Mouse (Mus musculus) MEL (cell line): Measurements from ENCODE around the gene Aaed1. TPM values are rescaled to one million over a fixed set of nuclear protein-coding genes. Genes with fewer than 3 reads are reported as not detected.

Experiments
- DNase-seq: peaks from one replicate; pipeline ENCODE4 v3.0.0; 2011; ENCODE audit warnings: low read depth, low spot score
- H3K27ac ChIP-seq: 2 replicates; pipeline ENCODE4 v1.5.1; 2012; ENCODE audit warnings: low read depth, mild to moderate bottlenecking, control low read depth, low read length, moderate library complexity; ENCODE audit not compliant: control insufficient read depth
- H3K27me3 ChIP-seq, 2 experiments: fragments of 150-350 bp in 1 of 2; sonication (generic) in 1 of 2; 2 replicates each; pipeline ENCODE4 v1.6.1; 2012; ENCODE audit warnings: low read length in 2 of 2, mild to moderate bottlenecking in 2 of 2, improper control_type of control experiment in 1 of 2, moderate library complexity in 1 of 2; ENCODE audit not compliant: insufficient read depth in 2 of 2, control insufficient read depth in 1 of 2
- H3K36me3 ChIP-seq, 2 experiments: 2 replicates each; pipeline ENCODE4 v1.6.1; 2012 to 2014; ENCODE audit warnings: low read length in 2 of 2, improper control_type of control experiment in 1 of 2, inconsistent platforms in 1 of 2, mild to moderate bottlenecking in 1 of 2; ENCODE audit not compliant: insufficient read depth in 2 of 2, control insufficient read depth in 1 of 2
- H3K4me1 ChIP-seq, 2 experiments: fragments of 150-350 bp in 1 of 2; sonication (generic) in 1 of 2; 2 replicates each; pipeline ENCODE4 v1.6.1; 2012; ENCODE audit warnings: low read length in 2 of 2, improper control_type of control experiment in 1 of 2, mild to moderate bottlenecking in 1 of 2; ENCODE audit not compliant: insufficient read depth in 2 of 2, control insufficient read depth in 1 of 2
- H3K4me3 ChIP-seq, 2 experiments: fragments of 150-350 bp in 1 of 2; sonication (generic) in 1 of 2; 2 replicates each; pipeline ENCODE4 v1.5.1; 2012; ENCODE audit warnings: low read depth in 2 of 2, low read length in 2 of 2, mild to moderate bottlenecking in 2 of 2, moderate library complexity in 2 of 2, control low read depth in 1 of 2, improper control_type of control experiment in 1 of 2; ENCODE audit not compliant: control insufficient read depth in 1 of 2, insufficient read depth in 1 of 2
- H3K79me2 ChIP-seq: 2 replicates; pipeline ENCODE4 v1.6.1; 2012; ENCODE audit warnings: mild to moderate bottlenecking, low read length, moderate library complexity; ENCODE audit not compliant: control insufficient read depth, poor library complexity, insufficient read depth
- H3K9ac ChIP-seq: 2 replicates; pipeline ENCODE4 v1.6.1; 2012; ENCODE audit warnings: low read depth, mild to moderate bottlenecking, control low read depth, low read length, moderate library complexity; ENCODE audit not compliant: control insufficient read depth, poor library complexity, severe bottlenecking
- H3K9me3 ChIP-seq: fragments of 150-350 bp; sonication (generic); replicated peaks from 2 replicates; pipeline ENCODE4 v1.6.1; 2012; ENCODE audit warnings: mild to moderate bottlenecking, low read length, improper control_type of control experiment, moderate library complexity; ENCODE audit not compliant: insufficient read depth
- BHLHE40 ChIP-seq: IDR thresholded peaks from 2 replicates; pipeline ENCODE4 v1.6.1; 2012; ENCODE audit warnings: low read depth, mild to moderate bottlenecking, inconsistent platforms, low read length, improper control_type of control experiment, borderline replicate concordance
- GATA1 ChIP-seq: IDR thresholded peaks from 2 replicates; pipeline ENCODE4 v1.6.1; 2011; ENCODE audit warnings: low read depth, low read length, improper control_type of control experiment
- MAFK ChIP-seq: IDR thresholded peaks from 2 replicates; pipeline ENCODE4 v1.6.1; 2011; ENCODE audit warnings: low read depth, mild to moderate bottlenecking, low read length, improper control_type of control experiment, borderline replicate concordance
- MAX ChIP-seq: IDR thresholded peaks from 2 replicates; pipeline ENCODE4 v1.6.1; 2011; ENCODE audit warnings: low read length, improper control_type of control experiment
- MXI1 ChIP-seq: IDR thresholded peaks from 2 replicates; pipeline ENCODE4 v1.6.1; 2011; ENCODE audit warnings: mild to moderate bottlenecking, low read depth, low read length, improper control_type of control experiment
- MYC ChIP-seq: IDR thresholded peaks from 2 replicates; pipeline ENCODE4 v1.6.1; 2011; ENCODE audit warnings: low read depth, mild to moderate bottlenecking, low read length, improper control_type of control experiment, moderate library complexity
- POLR2AphosphoS2 ChIP-seq: IDR thresholded peaks from 2 replicates; pipeline ENCODE4 v1.6.1; 2011; ENCODE audit warnings: low read length, improper control_type of control experiment
- RCOR1 ChIP-seq: IDR thresholded peaks from 2 replicates; pipeline ENCODE4 v1.6.1; 2012; ENCODE audit warnings: low read depth, mild to moderate bottlenecking, inconsistent platforms, low read length, improper control_type of control experiment
- TAL1 ChIP-seq: IDR thresholded peaks from 2 replicates; pipeline ENCODE4 v1.6.1; 2012; ENCODE audit warnings: mild to moderate bottlenecking, inconsistent platforms, low read length, moderate library complexity, mixed read lengths
- TCF12 ChIP-seq: IDR thresholded peaks from 2 replicates; pipeline ENCODE4 v1.6.1; 2014; ENCODE audit warnings: low read depth, mild to moderate bottlenecking, inconsistent platforms, low read length, improper control_type of control experiment, moderate library complexity
- UBTF ChIP-seq: IDR thresholded peaks from 2 replicates; pipeline ENCODE4 v1.6.1; 2012; ENCODE audit warnings: low read depth, mild to moderate bottlenecking, inconsistent platforms, low read length, improper control_type of control experiment, moderate library complexity, borderline replicate concordance; ENCODE audit not compliant: insufficient read depth
- ZC3H11A ChIP-seq: IDR thresholded peaks from 2 replicates; pipeline ENCODE4 v1.6.1; 2012; ENCODE audit warnings: low read depth, mild to moderate bottlenecking, inconsistent platforms, low read length, improper control_type of control experiment
- ZNF384 ChIP-seq: IDR thresholded peaks from 2 replicates; pipeline ENCODE4 v1.6.1; 2012; ENCODE audit warnings: low read depth, mild to moderate bottlenecking, inconsistent platforms, low read length, improper control_type of control experiment
- polyA plus RNA-seq, 2 experiments: library from polyadenylated mRNA; stranded (reverse) in 1 of 2; unstranded in 1 of 2; fragments of >175 nt in 1 of 2; fragments of >200 nt in 1 of 2; gene quantifications; 2 replicates each; pipeline versions ENCODE4 v1.2.1 to v1.2.4; 2012; ENCODE audit warnings: low replicate concordance in 2 of 2, low read depth in 1 of 2; ENCODE audit not compliant: insufficient read length in 2 of 2, insufficient read depth in 1 of 2, missing spikeins in 1 of 2
- total RNA-seq: library from RNA; depleted of rRNA; stranded (reverse); fragments of 300-350 nt; gene quantifications from 2 replicates; pipeline ENCODE4 v1.2.3, GENCODE M21; 2012

Aaed1 gene
- total and polyA plus RNA-seq, 3 experiments: 4.2 to 190 (median 13.5) TPM

DNA sequence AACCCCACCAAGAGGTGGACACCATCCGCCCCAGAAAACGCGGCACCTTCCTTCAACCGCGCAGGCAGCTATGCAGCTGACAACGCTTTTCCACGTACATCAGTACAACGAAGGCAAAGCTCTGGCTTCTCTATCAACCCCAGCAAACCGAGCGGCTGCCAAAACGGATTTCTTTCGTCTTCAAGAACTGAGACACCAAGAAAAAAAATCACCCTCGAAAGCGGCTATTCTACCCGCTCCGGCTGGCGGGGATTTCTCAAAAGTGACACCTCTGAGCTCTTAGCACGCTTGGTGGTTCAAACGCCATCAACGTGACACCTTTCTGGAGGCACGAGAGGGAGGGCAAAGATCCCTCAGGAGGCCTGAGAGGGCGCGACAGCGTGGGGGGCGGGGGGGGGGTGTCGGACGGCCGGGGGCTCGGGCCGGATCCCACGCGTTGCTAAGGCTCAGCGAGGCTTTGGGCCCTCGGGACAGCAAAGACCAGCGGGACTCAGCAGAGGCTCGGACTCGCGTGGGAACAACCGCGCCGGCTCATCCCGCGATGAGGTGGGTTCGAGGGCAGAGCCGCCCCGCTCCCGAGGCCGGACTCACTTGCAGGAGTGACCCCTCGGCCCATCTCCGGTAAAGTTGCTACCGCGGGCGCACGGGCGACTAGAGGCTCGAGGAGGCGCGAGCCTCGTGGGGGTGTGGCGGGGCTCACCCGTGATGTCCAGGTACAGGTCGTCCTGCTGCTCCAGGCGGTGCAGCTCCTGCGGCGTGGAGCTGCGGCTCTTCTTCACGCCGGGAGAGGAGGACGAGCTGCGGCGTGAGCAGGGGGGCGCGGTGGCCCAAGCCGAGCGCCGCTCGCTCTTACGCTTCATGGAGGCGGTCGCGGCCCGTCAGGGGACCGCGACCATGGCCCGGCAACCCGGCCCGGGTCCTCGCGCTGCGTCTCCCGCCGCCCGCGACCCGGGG is 38.3 kb downstream of the Aaed1 start:
- no peaks in the 10 kb centered on the region for H3K9me3 ChIP-seq
- peaks cover 0 to 16% of the 10 kb centered on the region in 2 experiments; a peak in 2 of 4 replicates for H3K36me3 ChIP-seq
- peaks cover 2 to 15% of the 10 kb centered on the region in 2 experiments; a peak in 3 of 4 replicates for H3K4me1 ChIP-seq
- peak overlapping the region; percentile 55 to 95 for H3K4me3 ChIP-seq
- H3K27me3 ChIP-seq: no peaks in the 10 kb centered on the region
- peak overlapping the region; percentile 81 for H3K9ac ChIP-seq
- DNase-seq: peak; percentile 80
- peaks cover 36% of the 10 kb centered on the region for H3K79me2 ChIP-seq
- H3K27ac ChIP-seq: peak overlapping the region; percentile 56
- TF ChIP-seq RCOR1: 0 out of 2 replicates have a peak, but pooled peaks have one; percentile 10
- TF ChIP-seq BHLHE40: peak; percentile 28; the same call in 1 of the 2 replicates
- peak; percentile 63 for TF ChIP-seq MXI1
- TF ChIP-seq MYC: 0 out of 2 replicates have a peak, but pooled peaks have one; percentile 18
- TF ChIP-seq TCF12: no peak
- TF ChIP-seq MAFK: no peak
- TF ChIP-seq ZC3H11A: no peak
- TF ChIP-seq MAX: peak; percentile 43; the same call in 1 of the 2 replicates
- no peak for TF ChIP-seq UBTF

GRCm38 (mm10) chr13:64273352-64273751 is 39.2 kb downstream of the Aaed1 start:
- H3K79me2 ChIP-seq: peaks cover 42% of the 10 kb centered on the region
- H3K9ac ChIP-seq: peak overlapping the region; percentile 81
- H3K36me3 ChIP-seq: peaks cover 0 to 21% of the 10 kb centered on the region in 2 experiments; a peak in 2 of 4 replicates
- peak overlapping the region; percentile 55 to 95 for H3K4me3 ChIP-seq
- peaks cover 2 to 22% of the 10 kb centered on the region in 2 experiments for H3K4me1 ChIP-seq
- H3K9me3 ChIP-seq: no peaks in the 10 kb centered on the region
- no peak overlapping the region for H3K27ac ChIP-seq
- TF ChIP-seq POLR2AphosphoS2 (no peak), ZC3H11A (no peak), MXI1 (no peak), BHLHE40 (no peak), GATA1 (no peak), MAX (no peak), ZNF384 (peak; percentile 88; the same call in 1 of the 2 replicates), TAL1 (no peak)
- no peak for DNase-seq
- H3K27me3 ChIP-seq: no peaks in the 10 kb centered on the region
